Mouse (Mus musculus): ENCODE results near the gene Map3k7cl. TPM values are rescaled to one million over a fixed set of nuclear protein-coding genes. Genes with fewer than 3 reads are reported as not detected.

Map3k7cl gene
- polyA plus RNA-seq, 1 experiment from 2014 or later = not detected

- no peak for ATAC-seq (ENCODE audit: low FRiP score, low read depth)
- WGBS = 91% methylated on average over 7 of the region's 7 CpGs
- H3K9me3 ChIP-seq = no peaks in the 10 kb centered on the region
- H3K4me3 ChIP-seq = no peak overlapping the region
- H3K4me2 ChIP-seq (replicated peaks) = no peak overlapping the region
- H3K36me3 ChIP-seq = no peaks in the 10 kb centered on the region
- H3K27me3 ChIP-seq (replicated peaks) = no peaks in the 10 kb centered on the region
- H3K4me1 ChIP-seq = no peaks in the 10 kb centered on the region
- H3K9ac ChIP-seq = no peak overlapping the region
- no peak overlapping the region for H3K27ac ChIP-seq
Measured at GRCm38 (mm10) chr16:87569576-87570105, 16.5 kb downstream of the Map3k7cl start.

DNA sequence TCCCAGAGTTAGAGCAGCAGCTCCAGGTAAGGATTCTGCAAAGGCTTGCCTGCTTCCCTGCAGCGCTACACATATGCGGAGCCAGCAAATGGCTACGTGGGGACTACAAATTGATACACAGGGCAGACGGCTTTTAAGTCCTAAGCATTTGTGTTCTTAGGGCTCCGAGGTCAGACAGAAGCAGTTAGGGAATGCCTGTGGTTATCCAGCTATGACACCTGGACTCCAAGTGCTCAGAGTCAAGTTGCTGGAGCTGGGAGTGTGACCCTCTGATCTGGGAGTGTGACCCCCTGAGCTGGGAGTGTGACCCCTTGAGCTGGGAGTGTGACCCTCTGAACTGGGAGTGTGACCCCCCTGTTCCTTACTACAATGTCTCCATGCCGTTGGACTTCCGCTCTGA is 17.2 kb downstream of the Map3k7cl start:
- Histone ChIP-seq H3K9me3 (no peaks in the 10 kb centered on the region), H3K36me3 (no peaks in the 10 kb centered on the region), H3K27ac (no peak overlapping the region), H3K4me1 (no peaks in the 10 kb centered on the region), H3K27me3 (replicated peaks) (no peaks in the 10 kb centered on the region), H3K4me2 (replicated peaks) (no peak overlapping the region), H3K9ac (no peak overlapping the region), H3K4me3 (no peak overlapping the region)
- no peak for ATAC-seq (ENCODE audit: low FRiP score, low read depth)
- 79% methylated on average over 7 of the region's 7 CpGs for WGBS

GRCm38 (mm10) chr16:87573409-87573808 is 20.3 kb downstream of the Map3k7cl start:
- no peaks in the 10 kb centered on the region for H3K4me1 ChIP-seq
- H3K4me3 ChIP-seq = no peak overlapping the region
- H3K36me3 ChIP-seq = no peaks in the 10 kb centered on the region
- H3K27me3 ChIP-seq (replicated peaks) = no peaks in the 10 kb centered on the region
- no peak overlapping the region for H3K9ac ChIP-seq
- H3K4me2 ChIP-seq (replicated peaks) = no peak overlapping the region
- 79% methylated on average over 5 of the region's 5 CpGs for WGBS
- no peak overlapping the region for H3K27ac ChIP-seq
- H3K9me3 ChIP-seq = no peaks in the 10 kb centered on the region
- ATAC-seq (ENCODE audit: low FRiP score, low read depth) = no peak

GRCm38 (mm10) chr16:87574160-87574559 is 21.0 kb downstream of the Map3k7cl start:
- Histone ChIP-seq H3K9ac (no peak overlapping the region), H3K36me3 (no peaks in the 10 kb centered on the region), H3K4me3 (no peak overlapping the region), H3K4me2 (replicated peaks) (no peak overlapping the region), H3K27me3 (replicated peaks) (no peaks in the 10 kb centered on the region), H3K27ac (no peak overlapping the region), H3K9me3 (no peaks in the 10 kb centered on the region), H3K4me1 (no peaks in the 10 kb centered on the region)
- 76% methylated on average over 5 of the region's 5 CpGs for WGBS
- ATAC-seq (ENCODE audit: low FRiP score, low read depth) = no peak

DNA sequence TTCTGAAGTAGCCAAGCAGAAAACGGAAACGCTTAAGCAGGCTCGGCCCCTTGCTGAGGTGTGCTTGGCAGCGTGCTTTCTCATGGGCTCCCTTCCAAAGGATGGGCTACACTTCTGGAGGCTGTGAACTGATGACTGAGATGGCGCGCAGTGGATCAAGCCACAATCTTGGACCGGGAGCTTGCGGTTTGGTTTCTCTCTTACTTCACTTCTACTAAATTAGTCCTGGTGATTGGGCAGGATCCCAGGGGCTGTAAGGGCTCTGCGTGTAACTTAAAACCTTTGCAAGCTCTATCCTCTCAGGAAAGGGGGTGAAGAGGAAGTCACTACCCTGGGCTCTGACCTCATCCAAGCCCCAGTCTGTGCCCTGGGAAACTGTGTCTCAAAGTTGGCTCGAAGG is 22.5 kb downstream of the Map3k7cl start:
- no peak overlapping the region for H3K4me3 ChIP-seq
- H3K4me1 ChIP-seq = no peaks in the 10 kb centered on the region
- no peaks in the 10 kb centered on the region for H3K9me3 ChIP-seq
- H3K36me3 ChIP-seq = no peaks in the 10 kb centered on the region
- 82% methylated on average over 10 of the region's 10 CpGs for WGBS
- H3K9ac ChIP-seq = no peak overlapping the region
- no peak overlapping the region for H3K27ac ChIP-seq
- no peaks in the 10 kb centered on the region for H3K27me3 ChIP-seq (replicated peaks)
- no peak overlapping the region for H3K4me2 ChIP-seq (replicated peaks)
- no peak for ATAC-seq (ENCODE audit: low FRiP score, low read depth)

- 87% methylated on average over 7 of the region's 7 CpGs for WGBS
- Histone ChIP-seq H3K9ac (no peak overlapping the region), H3K4me1 (no peaks in the 10 kb centered on the region), H3K9me3 (no peaks in the 10 kb centered on the region), H3K36me3 (no peaks in the 10 kb centered on the region), H3K4me2 (replicated peaks) (no peak overlapping the region), H3K27me3 (replicated peaks) (no peaks in the 10 kb centered on the region), H3K27ac (no peak overlapping the region), H3K4me3 (no peak overlapping the region)
- ATAC-seq (ENCODE audit: low FRiP score, low read depth) = no peak
Measured at GRCm38 (mm10) chr16:87578881-87579280, 25.8 kb downstream of the Map3k7cl start.

- Histone ChIP-seq H3K27me3 (replicated peaks) (no peaks in the 10 kb centered on the region), H3K9me3 (no peaks in the 10 kb centered on the region), H3K27ac (no peak overlapping the region), H3K4me1 (no peaks in the 10 kb centered on the region), H3K4me2 (replicated peaks) (no peak overlapping the region), H3K36me3 (no peaks in the 10 kb centered on the region), H3K9ac (no peak overlapping the region), H3K4me3 (no peak overlapping the region)
- ATAC-seq (ENCODE audit: low FRiP score, low read depth) = no peak
- 84% methylated on average over 14 of the region's 14 CpGs for WGBS
Measured at GRCm38 (mm10) chr16:87579462-87579861, 26.3 kb downstream of the Map3k7cl start.

DNA sequence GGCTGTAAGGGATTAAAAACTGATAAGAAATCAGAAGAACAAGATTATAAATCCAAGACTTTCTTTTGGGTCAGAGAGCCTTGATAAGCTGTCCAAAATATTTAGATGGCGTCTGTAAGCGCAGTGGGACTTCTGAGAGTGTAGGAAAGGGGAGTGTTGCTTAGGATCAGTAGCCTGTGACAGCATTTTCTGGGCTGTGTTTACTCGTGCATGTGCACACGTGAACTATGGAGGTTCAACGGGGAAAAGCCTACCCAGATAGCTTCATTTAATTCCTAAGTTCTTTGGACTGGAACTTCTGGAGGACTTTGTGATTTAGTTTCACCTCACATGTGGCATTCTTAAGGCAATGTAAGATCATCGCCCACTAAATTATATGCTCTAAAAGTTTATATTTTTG is 29.6 kb downstream of the Map3k7cl start:
- H3K27ac ChIP-seq = no peak overlapping the region
- H3K36me3 ChIP-seq = no peaks in the 10 kb centered on the region
- no peaks in the 10 kb centered on the region for H3K9me3 ChIP-seq
- H3K4me1 ChIP-seq = no peaks in the 10 kb centered on the region
- no peak overlapping the region for H3K9ac ChIP-seq
- H3K4me2 ChIP-seq (replicated peaks) = no peak overlapping the region
- no peak overlapping the region for H3K4me3 ChIP-seq
- ATAC-seq (ENCODE audit: low FRiP score, low read depth) = no peak
- H3K27me3 ChIP-seq (replicated peaks) = no peaks in the 10 kb centered on the region
- 90% methylated on average over 6 of the region's 6 CpGs for WGBS

DNA sequence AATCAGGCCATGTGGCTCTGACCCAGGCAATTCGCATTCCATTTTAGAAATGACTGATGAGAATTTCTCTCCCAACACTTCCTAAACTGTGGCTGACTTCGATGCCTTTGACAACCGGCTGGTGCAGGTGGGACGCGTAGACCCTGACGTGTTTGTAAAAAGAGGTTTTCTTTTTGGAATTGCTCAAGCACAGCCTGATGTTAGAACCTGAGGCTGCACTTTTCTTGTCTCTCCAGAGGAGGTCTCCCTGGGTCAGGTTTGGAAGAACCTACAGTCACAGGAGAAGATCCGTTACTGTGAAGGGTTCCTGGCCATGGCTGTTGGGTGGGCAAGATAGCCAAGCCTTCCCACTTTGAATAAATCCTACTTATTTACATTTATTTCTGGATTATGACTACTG is 31.5 kb downstream of the Map3k7cl start:
- H3K4me2 ChIP-seq (replicated peaks) = no peak overlapping the region
- ATAC-seq (ENCODE audit: low FRiP score, low read depth) = no peak
- 83% methylated on average over 7 of the region's 7 CpGs for WGBS
- H3K9ac ChIP-seq = no peak overlapping the region
- no peaks in the 10 kb centered on the region for H3K4me1 ChIP-seq
- no peak overlapping the region for H3K4me3 ChIP-seq
- H3K9me3 ChIP-seq = no peaks in the 10 kb centered on the region
- no peak overlapping the region for H3K27ac ChIP-seq
- no peaks in the 10 kb centered on the region for H3K27me3 ChIP-seq (replicated peaks)
- no peaks in the 10 kb centered on the region for H3K36me3 ChIP-seq

DNA sequence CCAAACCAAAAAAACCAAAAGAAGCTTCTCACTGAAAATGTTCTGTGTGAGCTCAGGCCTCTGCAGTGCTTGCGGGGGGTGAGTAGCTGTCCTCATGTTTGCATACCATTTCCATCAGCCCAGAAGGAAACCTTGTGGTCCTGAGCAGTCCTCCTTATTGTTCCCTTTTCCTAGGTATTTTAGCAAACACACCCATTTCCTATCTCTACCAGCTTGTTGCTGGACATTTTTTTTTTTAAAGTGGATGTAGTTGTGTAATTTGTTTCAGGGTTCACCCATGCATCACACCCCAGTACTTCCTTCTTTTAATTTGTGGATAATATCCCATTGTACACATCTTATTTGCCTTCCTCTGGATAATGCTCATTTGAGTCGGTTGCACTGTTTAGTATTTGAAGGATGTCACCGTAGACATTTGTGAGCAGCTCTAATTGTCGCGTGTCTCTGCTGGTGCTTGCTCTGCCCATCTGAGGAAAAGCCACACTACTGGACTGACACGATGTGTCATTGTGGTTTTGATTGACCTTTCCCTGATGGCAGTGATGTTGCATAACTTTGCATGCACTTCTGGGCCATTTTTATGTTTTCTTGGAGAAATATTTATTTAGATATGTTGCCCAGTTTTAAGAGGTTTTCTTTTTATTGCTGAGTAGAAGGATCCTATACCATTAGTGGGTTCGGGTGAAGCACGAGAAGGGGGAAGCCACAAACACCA is 32.6 kb downstream of the Map3k7cl start:
- Histone ChIP-seq H3K4me3 (no peak overlapping the region), H3K4me2 (replicated peaks) (no peak overlapping the region), H3K4me1 (no peaks in the 10 kb centered on the region), H3K9me3 (no peaks in the 10 kb centered on the region), H3K27ac (no peak overlapping the region), H3K27me3 (replicated peaks) (no peaks in the 10 kb centered on the region), H3K36me3 (no peaks in the 10 kb centered on the region), H3K9ac (no peak overlapping the region)
- WGBS = 90% methylated on average over 8 of the region's 8 CpGs
- ATAC-seq (ENCODE audit: low FRiP score, low read depth) = no peak

DNA sequence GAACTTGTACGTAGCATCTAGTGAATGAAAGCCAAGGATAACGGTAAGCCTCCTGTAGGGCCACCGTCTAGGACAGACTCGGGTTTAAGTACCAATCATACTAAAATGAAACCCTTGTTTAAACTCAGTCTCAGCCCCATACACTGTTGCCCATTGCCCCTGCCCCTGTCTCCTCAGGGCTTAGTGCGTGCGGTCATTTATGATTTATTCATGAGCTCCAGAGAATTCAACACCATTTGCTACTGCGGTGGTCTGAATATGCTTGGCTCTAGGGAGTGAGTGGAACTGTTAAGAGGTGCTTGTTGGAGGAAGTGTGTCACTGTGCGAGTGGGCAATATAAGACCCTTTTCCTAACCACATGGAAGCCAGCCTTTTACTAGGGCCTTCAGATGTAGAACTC is 34.7 kb downstream of the Map3k7cl start:
- H3K4me2 ChIP-seq (replicated peaks) = no peak overlapping the region
- no peaks in the 10 kb centered on the region for H3K27me3 ChIP-seq (replicated peaks)
- ATAC-seq (ENCODE audit: low FRiP score, low read depth) = 0 out of 2 replicates have a peak, but pooled peaks have one; percentile 21
- WGBS = 73% methylated on average over 8 of the region's 8 CpGs
- H3K27ac ChIP-seq = no peak overlapping the region
- H3K4me1 ChIP-seq = no peaks in the 10 kb centered on the region
- no peaks in the 10 kb centered on the region for H3K9me3 ChIP-seq
- no peak overlapping the region for H3K4me3 ChIP-seq
- H3K9ac ChIP-seq = no peak overlapping the region
- no peaks in the 10 kb centered on the region for H3K36me3 ChIP-seq

- Histone ChIP-seq H3K36me3 (no peaks in the 10 kb centered on the region), H3K27me3 (replicated peaks) (no peaks in the 10 kb centered on the region), H3K27ac (no peak overlapping the region), H3K4me2 (replicated peaks) (no peak overlapping the region), H3K4me3 (no peak overlapping the region), H3K9me3 (no peaks in the 10 kb centered on the region), H3K4me1 (no peaks in the 10 kb centered on the region; the same call in 1 of the 2 replicates), H3K9ac (no peak overlapping the region)
- no peak for ATAC-seq (ENCODE audit: low FRiP score, low read depth)
- 75% methylated on average over 10 of the region's 10 CpGs for WGBS
Measured at GRCm38 (mm10) chr16:87594145-87594544, 41.0 kb downstream of the Map3k7cl start.

- no peak overlapping the region for H3K4me2 ChIP-seq (replicated peaks)
- no peaks in the 10 kb centered on the region for H3K36me3 ChIP-seq
- no peak overlapping the region for H3K4me3 ChIP-seq
- WGBS = 75% methylated on average over 12 of the region's 12 CpGs
- H3K9me3 ChIP-seq = no peaks in the 10 kb centered on the region
- no peak for ATAC-seq (ENCODE audit: low FRiP score, low read depth)
- no peaks in the 10 kb centered on the region; the same call in 1 of the 2 replicates for H3K4me1 ChIP-seq
- H3K9ac ChIP-seq = no peak overlapping the region
- H3K27me3 ChIP-seq (replicated peaks) = no peaks in the 10 kb centered on the region
- H3K27ac ChIP-seq = no peak overlapping the region
Measured at GRCm38 (mm10) chr16:87595149-87595548, 42.0 kb downstream of the Map3k7cl start.

Data from neural tube, embryonic 12.5 days (tissue).